Mouse (Mus musculus): ENCODE results near the gene Gm21865. TPM values are rescaled to one million over a fixed set of nuclear protein-coding genes. Genes with fewer than 3 reads are reported as not detected.
"Not testable (repeated sequence)": the region's sequence is repeated elsewhere in the genome, so short reads cannot be mapped to it uniquely, and the experiment has no call there.

Gm21865 gene
- polyA plus RNA-seq (2012; ENCODE audit: insufficient read depth, low replicate concordance) = not detected in 2 replicates

- not testable (repeated sequence) for H3K36me3 ChIP-seq (replicated peaks; ENCODE audit: low read length); H3K27me3 ChIP-seq (replicated peaks); H3K4me3 ChIP-seq (replicated peaks); H3K4me1 ChIP-seq; H3K9me3 ChIP-seq
Observed at GRCm38 (mm10) chrY:40316803-40317202, at the start of gene Gm21865. Gm21865 (minus strand) TSS chrY:40316903.

Other genes with a start within 250 kb of the Gm21865 start
- gene Gm21882, start 64.6 kb upstream of the Gm21865 start, polyA plus RNA-seq (2012; ENCODE audit: insufficient read depth, low replicate concordance) = not detected in 2 replicates

Measured in megakaryocyte, embryonic 14.5 days (primary cell).